Mouse (Mus musculus) adrenal gland, postnatal 36 days (tissue): ENCODE results near the gene Ino80d. TPM values are rescaled to one million over a fixed set of nuclear protein-coding genes. Genes with fewer than 3 reads are reported as not detected.
A peak's percentile ranks its signal among the peaks of the same experiment; 100 is the strongest.
"Not testable (repeated sequence)": the region's sequence is repeated elsewhere in the genome, so short reads cannot be mapped to it uniquely, and the experiment has no call there.

Experiments used
- DNase-seq, 2 experiments: peaks; one replicate each; pipeline ENCODE4 v3.0.0; 2021; ENCODE audit warnings: mixed read lengths in 1 of 2
- long read RNA-seq, 2 experiments: library from polyadenylated mRNA; stranded (forward); transcript quantifications; one replicate each; pipeline ENCODE4 v2.0.0; 2021; ENCODE audit warnings: borderline sequencing depth in 2 of 2
- total RNA-seq, 2 experiments: library from RNA; stranded (reverse); gene quantifications; 2 replicates each; pipeline ENCODE4 v1.2.3; 2021

Ino80d gene
- 10 to 100 TPM; 27.3 to 29.2 TPM for total RNA-seq
- long read RNA-seq, experiment 1, partial matches to known transcripts, result 0 of 15 reads
- long read RNA-seq, experiment 1, other reads (novel, unspliced or antisense), result 15 of 15 reads
- long read RNA-seq, experiment 2, partial matches to known transcripts, result 0 of 4 reads
- long read RNA-seq, experiment 2, other reads (novel, unspliced or antisense), result 4 of 4 reads

GRCm38 (mm10) chr1:63114136-63114781 is at the start of gene Ino80d:
Gene Ino80d, minus strand, starts transcription at chr1:63114667.
- peak; percentile 77 to 82 for DNase-seq

- DNase-seq, result no peak
Measured at GRCm38 (mm10) chr1:63140231-63140630, 25.8 kb upstream of the Ino80d start.

GRCm38 (mm10) chr1:63138586-63138985 is 24.1 kb upstream of the Ino80d start:
- DNase-seq, result not testable (repeated sequence)

- DNase-seq, result no peak
Measured at GRCm38 (mm10) chr1:63137971-63138370, 23.5 kb upstream of the Ino80d start.

GRCm38 (mm10) chr1:63134530-63134929 is 20.1 kb upstream of the Ino80d start:
- DNase-seq, result no peak

GRCm38 (mm10) chr1:63131766-63132165 is 17.3 kb upstream of the Ino80d start:
- DNase-seq, result no peak

GRCm38 (mm10) chr1:63130883-63131282 is 16.4 kb upstream of the Ino80d start:
- DNase-seq, result no peak

- DNase-seq, result peak in 1 of 2 experiments; percentile 8
Measured at GRCm38 (mm10) chr1:63129857-63130690, 15.6 kb upstream of the Ino80d start.

GRCm38 (mm10) chr1:63129273-63129672 is 14.8 kb upstream of the Ino80d start:
- DNase-seq, result no peak

- DNase-seq, result no peak
Measured at GRCm38 (mm10) chr1:63126206-63126605, 11.7 kb upstream of the Ino80d start.

GRCm38 (mm10) chr1:63123823-63124450 is 9.5 kb upstream of the Ino80d start:
- no peak for DNase-seq

GRCm38 (mm10) chr1:63122005-63122404 is 7.5 kb upstream of the Ino80d start:
- no peak for DNase-seq

- DNase-seq, result no peak
Measured at GRCm38 (mm10) chr1:63120382-63120781, 5.9 kb upstream of the Ino80d start.

- DNase-seq, result no peak
Measured at GRCm38 (mm10) chr1:63119675-63120074, 5.2 kb upstream of the Ino80d start.

GRCm38 (mm10) chr1:63115540-63115939 is 1.1 kb upstream of the Ino80d start:
- DNase-seq, result no peak

GRCm38 (mm10) chr1:63115096-63115495 is 629 bp upstream of the Ino80d start:
- no peak for DNase-seq

- peak; percentile 68 to 77 for DNase-seq
Measured at GRCm38 (mm10) chr1:63113274-63114135, 962 bp downstream of the Ino80d start.

- DNase-seq, result peak; percentile 37 to 46
Measured at GRCm38 (mm10) chr1:63112865-63113261, 1.6 kb downstream of the Ino80d start.

- no peak for DNase-seq
Measured at GRCm38 (mm10) chr1:63112151-63112864, 2.2 kb downstream of the Ino80d start.

- DNase-seq, result peak in 1 of 2 experiments; percentile 26
Measured at GRCm38 (mm10) chr1:63110536-63111285, 3.8 kb downstream of the Ino80d start.
